Mouse (Mus musculus) midbrain, postnatal 0 days (tissue): ENCODE measurements around the gene Sypl. TPM values are rescaled to one million over a fixed set of nuclear protein-coding genes. Genes with fewer than 3 reads are reported as not detected.

Source experiments
- ATAC-seq: fragments of 200-750 bp; cut with Nextera tagmentation; 2 replicates; pipeline ENCODE4 v1.8.0; 2017; ENCODE audit warnings: moderate number of reproducible peaks, mild to moderate bottlenecking, moderate TSS enrichment, moderate library complexity; ENCODE audit not compliant: low FRiP score
- DNase-seq: peaks from one replicate; pipeline ENCODE4 v3.0.0-alpha.2; 2015; ENCODE audit warnings: low spot score
- H3K27ac ChIP-seq: fragments of 300-500 bp; sonication (generic); 2 replicates; pipeline ENCODE4 v1.5.1; 2014; ENCODE audit warnings: low read depth, mild to moderate bottlenecking, low read length, mixed read lengths
- H3K27me3 ChIP-seq: fragments of 300-500 bp; sonication (generic); 2 replicates; pipeline ENCODE4 v1.6.1; 2014; ENCODE audit warnings: low read length, control low read depth, mixed read lengths; ENCODE audit not compliant: insufficient read depth
- H3K36me3 ChIP-seq: fragments of 300-500 bp; sonication (generic); 2 replicates; pipeline ENCODE4 v1.6.1; 2014; ENCODE audit warnings: low read length, control low read depth, mixed read lengths; ENCODE audit not compliant: insufficient read depth
- H3K4me1 ChIP-seq: fragments of 300-500 bp; sonication (generic); 2 replicates; pipeline ENCODE4 v1.6.1; 2014; ENCODE audit warnings: mild to moderate bottlenecking, control low read depth, antibody characterized with exemption, low read length, mixed read lengths; ENCODE audit not compliant: insufficient read depth
- H3K4me2 ChIP-seq: fragments of 300-500 bp; sonication (generic); 2 replicates; pipeline ENCODE4 v1.6.1; 2014; ENCODE audit warnings: low read depth, mild to moderate bottlenecking, low read length, mixed read lengths; ENCODE audit not compliant: poor library complexity, severe bottlenecking
- H3K4me3 ChIP-seq: fragments of 300-500 bp; sonication (generic); 2 replicates; pipeline ENCODE4 v1.5.1; 2014; ENCODE audit warnings: low read depth, mild to moderate bottlenecking, low read length, moderate library complexity
- H3K9ac ChIP-seq: fragments of 300-500 bp; sonication (generic); replicated peaks from 2 replicates; pipeline ENCODE4 v1.6.1; 2014; ENCODE audit warnings: mild to moderate bottlenecking, low read length, moderate library complexity, mixed read lengths; ENCODE audit not compliant: poor library complexity, severe bottlenecking
- H3K9me3 ChIP-seq: fragments of 300-500 bp; sonication (generic); 2 replicates; pipeline ENCODE4 v1.6.1; 2016; ENCODE audit warnings: low read length, control low read depth
- CTCF ChIP-seq: IDR thresholded peaks from 2 replicates; pipeline ENCODE4 v1.5.1; 2016; ENCODE audit warnings: antibody characterized with exemption, mild to moderate bottlenecking
- WGBS: fragments of 180-500 bp; shearing (Covaris S2); extraction: QIAGEN DNeasy Blood & Tissue Kit; methylation state at CpG from one replicate; pipeline ENCODE4 v1.1.7; 2014; 5-methylcytosine and 5-hydroxymethylcytosine counted together
- polyA plus RNA-seq: library from polyadenylated mRNA; unstranded; fragments of >200 nt; fragmentation: Nextera tagmentation; extraction: Ambion mirVana; gene quantifications from 2 replicates; pipeline ENCODE4 v1.2.1, GENCODE M21; 2015
- total RNA-seq: library from RNA; depleted of rRNA; stranded (reverse); fragments of >200 nt; gene quantifications from 2 replicates; pipeline ENCODE4 v1.2.3, GENCODE M21; 2014

Sypl gene
- total and polyA plus RNA-seq, 2 experiments from 2014 or later = 15.2 to 35.2 TPM

GRCm38 (mm10) chr12:33000402-33000801, 46.7 kb downstream of the Sypl start:
- 53% methylated on average over 4 of the region's 4 CpGs for WGBS
- H3K9ac ChIP-seq = no peak overlapping the region
- H3K36me3 ChIP-seq = no peaks in the 10 kb centered on the region
- DNase-seq (peak; percentile 26), ATAC-seq (peak; percentile 50; the same call in 1 of the 2 replicates)
- H3K9me3 ChIP-seq = no peaks in the 10 kb centered on the region
- H3K27ac ChIP-seq = no peak overlapping the region
- no peak overlapping the region for H3K4me3 ChIP-seq
- H3K27me3 ChIP-seq = no peaks in the 10 kb centered on the region
- TF ChIP-seq CTCF = no peak
- H3K4me1 ChIP-seq = no peaks in the 10 kb centered on the region
- no peak overlapping the region for H3K4me2 ChIP-seq

- Histone ChIP-seq H3K4me2 (no peak overlapping the region), H3K9ac (no peak overlapping the region), H3K27me3 (no peaks in the 10 kb centered on the region), H3K27ac (no peak overlapping the region), H3K9me3 (no peaks in the 10 kb centered on the region), H3K36me3 (no peaks in the 10 kb centered on the region), H3K4me1 (no peaks in the 10 kb centered on the region), H3K4me3 (no peak overlapping the region)
- no peak for DNase-seq
- TF ChIP-seq CTCF = no peak
- 33% methylated on average over 8 of the region's 8 CpGs for WGBS
- ATAC-seq = no peak
Measured at GRCm38 (mm10) chr12:33003339-33003965, 49.8 kb downstream of the Sypl start.

- no peak overlapping the region for H3K27ac ChIP-seq
- no peaks in the 10 kb centered on the region for H3K9me3 ChIP-seq
- H3K36me3 ChIP-seq = no peaks in the 10 kb centered on the region
- WGBS = 82% methylated on average over 5 of the region's 5 CpGs
- no peak for TF ChIP-seq CTCF
- H3K4me3 ChIP-seq = no peak overlapping the region
- ATAC-seq (no peak), DNase-seq (no peak)
- H3K9ac ChIP-seq = no peak overlapping the region
- H3K4me1 ChIP-seq = no peaks in the 10 kb centered on the region
- no peak overlapping the region for H3K4me2 ChIP-seq
- H3K27me3 ChIP-seq = no peaks in the 10 kb centered on the region
Measured at GRCm38 (mm10) chr12:33005858-33006257, 52.2 kb downstream of the Sypl start.

- Histone ChIP-seq H3K36me3 (no peaks in the 10 kb centered on the region), H3K4me3 (no peak overlapping the region), H3K27ac (no peak overlapping the region), H3K4me1 (no peaks in the 10 kb centered on the region), H3K4me2 (no peak overlapping the region), H3K27me3 (no peaks in the 10 kb centered on the region), H3K9ac (no peak overlapping the region), H3K9me3 (no peaks in the 10 kb centered on the region)
- ATAC-seq = no peak
- DNase-seq = no peak
- 93% methylated on average over 2 of the region's 2 CpGs for WGBS
- no peak for TF ChIP-seq CTCF
Measured at GRCm38 (mm10) chr12:33007176-33007575, 53.5 kb downstream of the Sypl start.

DNA sequence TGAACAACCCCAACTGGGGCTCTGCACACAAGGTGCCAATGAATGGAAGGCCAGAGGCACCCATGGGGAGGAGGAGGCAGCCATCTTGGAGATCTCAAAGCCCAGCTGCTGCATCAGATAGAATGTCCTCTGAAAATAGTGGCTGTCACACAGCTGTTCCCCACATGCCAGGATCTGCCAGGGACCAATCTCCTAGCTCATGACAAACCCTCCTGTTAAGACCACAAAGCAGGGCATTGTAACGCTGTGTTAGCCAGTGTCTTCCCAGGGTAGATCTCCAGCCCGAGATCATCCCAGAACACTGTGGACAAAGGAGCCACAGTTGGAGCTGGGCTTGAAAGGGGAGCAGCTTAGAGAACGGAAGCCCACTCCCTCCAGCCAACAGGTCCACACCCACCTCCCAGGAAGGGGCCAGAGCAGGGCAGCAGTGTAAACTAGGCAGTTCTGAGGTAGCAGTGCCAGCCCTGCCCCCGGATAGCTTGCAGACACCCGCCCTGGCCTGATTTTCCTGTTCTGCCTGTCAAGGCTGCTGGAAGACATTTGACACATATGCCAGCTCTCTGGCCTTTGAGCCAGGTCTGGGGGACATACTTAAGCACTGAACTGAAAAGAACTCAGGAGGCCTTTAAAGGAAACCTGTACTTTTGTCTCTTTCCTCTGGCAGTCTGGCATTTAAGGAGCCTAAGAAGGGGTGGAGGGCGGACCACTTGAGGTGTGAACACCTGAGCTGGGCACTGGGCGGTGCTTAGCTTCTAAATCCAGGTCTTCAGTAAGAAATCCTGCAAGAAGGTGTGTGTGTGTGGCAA, 54.8 kb downstream of the Sypl start:
- Histone ChIP-seq H3K36me3 (no peaks in the 10 kb centered on the region), H3K9me3 (no peaks in the 10 kb centered on the region), H3K4me2 (no peak overlapping the region), H3K4me3 (no peak overlapping the region), H3K4me1 (no peaks in the 10 kb centered on the region), H3K27me3 (no peaks in the 10 kb centered on the region), H3K9ac (no peak overlapping the region), H3K27ac (no peak overlapping the region)
- no peak for TF ChIP-seq CTCF
- no peak for DNase-seq
- peak; percentile 22; the same call in 1 of the 2 replicates for ATAC-seq
- 50% methylated on average over 7 of the region's 7 CpGs for WGBS

GRCm38 (mm10) chr12:33009206-33009966, 55.7 kb downstream of the Sypl start:
- ATAC-seq (no peak), DNase-seq (no peak)
- Histone ChIP-seq H3K9me3 (no peaks in the 10 kb centered on the region), H3K27me3 (no peaks in the 10 kb centered on the region), H3K4me2 (no peak overlapping the region), H3K9ac (no peak overlapping the region), H3K4me1 (no peaks in the 10 kb centered on the region), H3K36me3 (no peaks in the 10 kb centered on the region), H3K4me3 (no peak overlapping the region), H3K27ac (no peak overlapping the region)
- 92% methylated on average over 6 of the region's 6 CpGs for WGBS
- no peak for TF ChIP-seq CTCF
